Mouse (Mus musculus) liver, adult 2 months (tissue): ENCODE measurements at regions not wholly inside any gene's neighbourhood (a gene's known extent, or its start where the extent isn't known, plus 50 kb on each side); places are given as distances from the start of the nearest gene placed in this dataset.

ENCODE experiments used
- CTCF ChIP-seq: fragments of 200-500 bp; IDR thresholded peaks from 2 replicates; pipeline ENCODE4 v1.5.1; 2011; ENCODE audit warnings: low read depth, low read length, control low read depth
- POLR2A ChIP-seq: fragments of 200-500 bp; IDR thresholded peaks from 2 replicates; pipeline ENCODE4 v1.6.1; 2011; ENCODE audit warnings: low read length, control low read depth; ENCODE audit not compliant: insufficient read depth; ENCODE audit errors: extremely low read depth

GRCm38 (mm10) chr6:67142179-67142578 is 95.8 kb upstream of the Serbp1 start:
- TF ChIP-seq POLR2A = no peak
- peak; percentile 85 for TF ChIP-seq CTCF
